Mouse (Mus musculus) kidney, postnatal 0 days (tissue): ENCODE results near the gene Anxa9. TPM values are rescaled to one million over a fixed set of nuclear protein-coding genes. Genes with fewer than 3 reads are reported as not detected.

Experiments
- ATAC-seq: fragments of 200-750 bp; cut with Nextera tagmentation; replicated peaks from 2 replicates; pipeline ENCODE4 v1.8.0; 2017; ENCODE audit warnings: low read depth, moderate number of reproducible peaks, moderate TSS enrichment, moderate library complexity; ENCODE audit not compliant: low FRiP score
- DNase-seq: peaks from one replicate; pipeline ENCODE4 v3.0.0-alpha.2; 2016; ENCODE audit warnings: low spot score
- H3K27ac ChIP-seq: fragments of 300-500 bp; sonication (generic); 2 replicates; pipeline ENCODE4 v1.5.1; 2014; ENCODE audit warnings: mild to moderate bottlenecking
- H3K27me3 ChIP-seq: fragments of 300-500 bp; sonication (generic); 2 replicates; pipeline ENCODE4 v1.6.1; 2014; ENCODE audit warnings: low read length, mixed read lengths; ENCODE audit not compliant: insufficient read depth
- H3K36me3 ChIP-seq: fragments of 300-500 bp; sonication (generic); 2 replicates; pipeline ENCODE4 v1.6.1; 2014; ENCODE audit warnings: low read length, mixed read lengths; ENCODE audit not compliant: insufficient read depth
- H3K4me1 ChIP-seq: fragments of 300-500 bp; sonication (generic); replicated peaks from 2 replicates; pipeline ENCODE4 v1.6.1; 2014; ENCODE audit warnings: antibody characterized with exemption, low read length, mixed read lengths; ENCODE audit not compliant: insufficient read depth
- H3K4me2 ChIP-seq: fragments of 300-500 bp; sonication (generic); 2 replicates; pipeline ENCODE4 v1.6.1; 2014; ENCODE audit warnings: mild to moderate bottlenecking, low read length, moderate library complexity, mixed read lengths
- H3K4me3 ChIP-seq: fragments of 300-500 bp; sonication (generic); replicated peaks from 2 replicates; pipeline ENCODE4 v1.5.1; 2014; ENCODE audit warnings: low read depth, low read length
- H3K9ac ChIP-seq: fragments of 300-500 bp; sonication (generic); 2 replicates; pipeline ENCODE4 v1.6.1; 2014; ENCODE audit warnings: low read depth, low read length
- H3K9me3 ChIP-seq: fragments of 300-500 bp; sonication (generic); replicated peaks from 2 replicates; pipeline ENCODE4 v1.6.1; 2016; ENCODE audit warnings: low read length, inconsistent platforms, mixed read lengths
- CTCF ChIP-seq: IDR thresholded peaks from 2 replicates; pipeline ENCODE4 v1.5.1; 2016; ENCODE audit warnings: antibody characterized with exemption, low read depth, mild to moderate bottlenecking, moderate library complexity
- WGBS: fragments of 180-500 bp; shearing (Covaris S2); extraction: QIAGEN DNeasy Blood & Tissue Kit; methylation state at CpG from one replicate; pipeline ENCODE4 v1.1.7; 2014; 5-methylcytosine and 5-hydroxymethylcytosine counted together
- polyA plus RNA-seq: library from polyadenylated mRNA; unstranded; fragments of >200 nt; fragmentation: Nextera tagmentation; extraction: Ambion mirVana; gene quantifications from 2 replicates; pipeline ENCODE4 v1.2.1, GENCODE M21; 2015

Gene Anxa9
- polyA plus RNA-seq, 1 experiment from 2014 or later = 10.1 TPM

- no peak overlapping the region for H3K4me3 ChIP-seq
- H3K4me1 ChIP-seq = no peaks in the 10 kb centered on the region
- no peaks in the 10 kb centered on the region for H3K27me3 ChIP-seq
- no peak overlapping the region for H3K4me2 ChIP-seq
- TF ChIP-seq CTCF = no peak
- 87% methylated on average over 5 of the region's 5 CpGs for WGBS
- H3K9ac ChIP-seq = no peak overlapping the region
- no peaks in the 10 kb centered on the region for H3K36me3 ChIP-seq
- H3K27ac ChIP-seq = no peak overlapping the region
- DNase-seq (no peak), ATAC-seq (no peak)
- no peaks in the 10 kb centered on the region for H3K9me3 ChIP-seq
Observed at GRCm38 (mm10) chr3:95273471-95273870, 33.5 kb downstream of the Anxa9 start.

GRCm38 (mm10) chr3:95270766-95271364 is 36.1 kb downstream of the Anxa9 start:
- H3K36me3 ChIP-seq = 0 out of 2 replicates have a peak, but pooled peaks cover 3% of the 10 kb centered on the region
- TF ChIP-seq CTCF = no peak

GRCm38 (mm10) chr3:95269789-95270188 is 37.2 kb downstream of the Anxa9 start:
- TF ChIP-seq CTCF = no peak
- ATAC-seq (no peak), DNase-seq (no peak)
- H3K9me3 ChIP-seq = no peaks in the 10 kb centered on the region
- H3K4me2 ChIP-seq = no peak overlapping the region
- H3K4me1 ChIP-seq = no peaks in the 10 kb centered on the region
- H3K36me3 ChIP-seq = 0 out of 2 replicates have a peak, but pooled peaks cover 7% of the 10 kb centered on the region
- H3K27me3 ChIP-seq = no peaks in the 10 kb centered on the region
- H3K9ac ChIP-seq = no peak overlapping the region
- H3K27ac ChIP-seq = no peak overlapping the region; the same call in 1 of the 2 replicates
- H3K4me3 ChIP-seq = no peak overlapping the region
- WGBS = 75% methylated on average over 5 of the region's 5 CpGs

More at GRCm38 (mm10) chr3:95270766-95271364, 36.1 kb downstream of the Anxa9 start:
- ATAC-seq (no peak), DNase-seq (no peak)
- 83% methylated on average over 12 of the region's 12 CpGs for WGBS
- Histone ChIP-seq H3K9me3 (no peaks in the 10 kb centered on the region), H3K27ac (no peak overlapping the region), H3K9ac (no peak overlapping the region), H3K4me3 (no peak overlapping the region), H3K4me1 (no peaks in the 10 kb centered on the region), H3K4me2 (no peak overlapping the region), H3K27me3 (no peaks in the 10 kb centered on the region)

GRCm38 (mm10) chr3:95267855-95268254 is 39.1 kb downstream of the Anxa9 start:
- Histone ChIP-seq H3K4me2 (no peak overlapping the region), H3K36me3 (0 out of 2 replicates have a peak, but pooled peaks cover 12% of the 10 kb centered on the region)

GRCm38 (mm10) chr3:95266052-95266451 is 40.9 kb downstream of the Anxa9 start:
- no peak for TF ChIP-seq CTCF
- H3K36me3 ChIP-seq = peaks cover 21% of the 10 kb centered on the region; the same call in 1 of the 2 replicates
- no peaks in the 10 kb centered on the region for H3K9me3 ChIP-seq
- H3K9ac ChIP-seq = no peak overlapping the region
- no peaks in the 10 kb centered on the region for H3K27me3 ChIP-seq
- no peaks in the 10 kb centered on the region for H3K4me1 ChIP-seq
- H3K4me2 ChIP-seq = no peak overlapping the region
- H3K27ac ChIP-seq = no peak overlapping the region
- no peak for DNase-seq
- no peak for ATAC-seq
- 93% methylated on average over 3 of the region's 3 CpGs for WGBS
- H3K4me3 ChIP-seq = no peak overlapping the region

More at GRCm38 (mm10) chr3:95267855-95268254, 39.1 kb downstream of the Anxa9 start:
- ATAC-seq = peak; percentile 50
- Histone ChIP-seq H3K4me1 (no peaks in the 10 kb centered on the region), H3K4me3 (no peak overlapping the region), H3K9me3 (no peaks in the 10 kb centered on the region), H3K9ac (no peak overlapping the region), H3K27ac (no peak overlapping the region), H3K27me3 (no peaks in the 10 kb centered on the region)
- TF ChIP-seq CTCF = no peak
- peak; percentile 21 for DNase-seq

- no peaks in the 10 kb centered on the region for H3K4me1 ChIP-seq
- no peak overlapping the region for H3K9ac ChIP-seq
- H3K4me2 ChIP-seq = no peak overlapping the region
- no peaks in the 10 kb centered on the region for H3K9me3 ChIP-seq
- DNase-seq (no peak), ATAC-seq (no peak)
- no peaks in the 10 kb centered on the region for H3K27me3 ChIP-seq
- no peak overlapping the region for H3K27ac ChIP-seq
- H3K36me3 ChIP-seq = peaks cover 21% of the 10 kb centered on the region; the same call in 1 of the 2 replicates
- H3K4me3 ChIP-seq = no peak overlapping the region
- WGBS = 78% methylated on average over 1 of the region's 1 CpGs
- TF ChIP-seq CTCF = no peak
Observed at GRCm38 (mm10) chr3:95264724-95265123, 42.3 kb downstream of the Anxa9 start.
